Mouse (Mus musculus): ENCODE data around the gene Ski. TPM values are rescaled to one million over a fixed set of nuclear protein-coding genes. Genes with fewer than 3 reads are reported as not detected.
"Not testable (repeated sequence)": the region's sequence is repeated elsewhere in the genome, so short reads cannot be mapped to it uniquely, and the experiment has no call there.

Ski gene
- polyA plus RNA-seq, 1 experiment from 2014 or later: 11.1 TPM

DNA sequence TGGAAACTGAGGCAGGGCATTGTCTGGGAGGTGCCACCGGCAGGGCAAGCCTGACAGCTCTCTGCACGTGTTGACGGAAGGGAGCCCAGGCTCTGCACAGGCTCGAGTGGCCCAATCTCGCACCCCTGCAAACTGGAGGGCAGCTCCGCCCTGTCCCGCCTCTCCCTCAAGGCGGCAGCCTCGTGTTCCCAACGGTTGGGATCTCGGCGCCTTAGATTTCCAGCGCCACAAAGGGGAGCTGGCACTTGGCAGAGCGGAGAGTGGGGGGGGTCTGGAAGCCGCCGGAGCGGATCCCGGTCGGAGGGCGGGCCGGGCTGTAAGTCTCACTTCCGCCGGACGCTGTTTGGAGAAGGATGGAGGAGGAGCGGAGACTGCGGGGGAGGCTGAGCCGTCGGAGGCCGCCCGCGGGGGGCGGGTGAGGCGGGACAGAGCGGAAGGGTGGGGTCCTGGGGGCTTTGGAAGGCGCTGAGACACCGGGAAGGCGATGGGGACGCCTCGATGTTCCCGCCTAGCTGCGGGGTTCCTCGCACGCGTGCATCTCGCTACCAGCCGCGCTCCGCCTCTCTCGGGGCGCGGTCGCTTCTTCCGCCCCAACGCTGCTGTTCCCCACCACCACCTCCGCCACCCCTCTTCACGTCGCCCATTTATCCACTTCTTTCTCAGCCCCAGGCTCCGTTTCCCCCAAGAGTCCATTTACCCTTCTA is 27.4 kb upstream of the Ski start, which contains the start of gene Faap20:
Gene Faap20 (plus strand): TSS at position 155 of the 704 bp plus-strand sequence.
- Histone ChIP-seq H3K4me1 (ENCODE audit: control insufficient read depth, insufficient read depth, low read depth, low read length) (peaks cover 27% of the 10 kb centered on the region), H3K9ac (ENCODE audit: low read depth, low read length) (peak within 1 kb of the TSS; percentile 86), H3K27me3 (replicated peaks; ENCODE audit: control insufficient read depth, insufficient read depth, low read length) (no peaks in the 10 kb centered on the region), H3K4me3 (ENCODE audit: low read length) (peak within 1 kb of the TSS; percentile 66), H3K4me2 (ENCODE audit: low read length) (peak within 1 kb of the TSS; percentile 96), H3K36me3 (ENCODE audit: control insufficient read depth, insufficient read depth, low read length) (0 out of 2 replicates have a peak, but pooled peaks cover 2% of the 10 kb centered on the region), H3K9me3 (ENCODE audit: control insufficient read depth, low read length) (no peaks in the 10 kb centered on the region), H3K27ac (ENCODE audit: low read depth, low read length) (peak within 1 kb of the TSS; percentile 99)
- ATAC-seq: peak; percentile 89
- WGBS: under 1% methylated on average over 55 of the region's 58 CpGs

DNA sequence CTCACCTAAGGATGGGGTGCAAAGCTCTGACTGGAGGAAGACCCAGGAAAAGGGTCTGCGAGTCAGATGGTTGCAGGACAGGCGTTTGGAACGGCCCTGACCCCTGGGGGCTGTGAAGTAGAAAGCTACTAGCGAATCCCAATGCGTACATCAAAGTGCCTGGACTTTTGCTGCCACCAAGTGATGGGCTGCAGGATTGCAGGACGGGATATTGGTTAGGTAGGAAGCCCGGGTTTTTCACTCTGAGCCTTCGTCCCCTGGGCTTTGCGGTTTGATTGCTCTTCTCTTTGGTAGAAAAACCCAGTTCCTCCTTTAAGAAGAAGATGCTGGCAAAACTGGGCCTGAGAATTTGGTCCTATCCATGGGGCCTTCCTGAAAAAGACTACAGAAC is 26.9 kb upstream of the Ski start:
- Histone ChIP-seq H3K9ac (ENCODE audit: low read depth, low read length) (peak overlapping the region; percentile 86), H3K27ac (ENCODE audit: low read depth, low read length) (peak overlapping the region; percentile 99), H3K36me3 (ENCODE audit: control insufficient read depth, insufficient read depth, low read length) (0 out of 2 replicates have a peak, but pooled peaks cover 2% of the 10 kb centered on the region), H3K9me3 (ENCODE audit: control insufficient read depth, low read length) (no peaks in the 10 kb centered on the region), H3K4me1 (ENCODE audit: control insufficient read depth, insufficient read depth, low read depth, low read length) (peaks cover 27% of the 10 kb centered on the region), H3K27me3 (replicated peaks; ENCODE audit: control insufficient read depth, insufficient read depth, low read length) (no peaks in the 10 kb centered on the region), H3K4me2 (ENCODE audit: low read length) (peak overlapping the region; percentile 96), H3K4me3 (ENCODE audit: low read length) (peak overlapping the region; percentile 66)
- ATAC-seq: peak; percentile 68
- WGBS: under 1% methylated on average over 9 of the region's 9 CpGs

DNA sequence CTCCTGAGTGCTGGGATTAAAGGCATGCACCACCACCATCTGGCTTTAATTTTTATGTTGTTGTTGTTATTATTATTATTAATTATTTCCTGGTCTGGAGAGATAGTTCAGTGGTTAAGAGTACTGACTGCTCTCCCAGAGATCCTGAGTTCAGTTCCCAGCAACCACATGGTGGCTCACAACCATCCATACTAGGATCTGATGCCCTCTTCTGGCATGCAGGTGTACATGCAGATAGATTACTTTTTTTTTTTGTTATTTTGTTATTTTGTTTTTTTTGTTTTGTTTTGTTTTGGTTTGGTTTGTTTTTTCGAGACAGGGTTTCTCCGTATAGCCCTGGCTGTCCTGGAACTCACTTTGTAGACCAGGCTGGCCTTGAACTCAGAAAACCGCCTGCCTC is 25.7 kb upstream of the Ski start:
- H3K9ac ChIP-seq (ENCODE audit: low read depth, low read length); H3K4me2 ChIP-seq (ENCODE audit: low read length); H3K9me3 ChIP-seq (ENCODE audit: control insufficient read depth, low read length); H3K27ac ChIP-seq (ENCODE audit: low read depth, low read length); H3K36me3 ChIP-seq (ENCODE audit: control insufficient read depth, insufficient read depth, low read length); H3K27me3 ChIP-seq (replicated peaks; ENCODE audit: control insufficient read depth, insufficient read depth, low read length); H3K4me3 ChIP-seq (ENCODE audit: low read length); ATAC-seq: not testable (repeated sequence)
- peaks cover 24% of the 10 kb centered on the region for H3K4me1 ChIP-seq (ENCODE audit: control insufficient read depth, insufficient read depth, low read depth, low read length)
- 95% methylated on average over 3 of the region's 3 CpGs for WGBS

DNA sequence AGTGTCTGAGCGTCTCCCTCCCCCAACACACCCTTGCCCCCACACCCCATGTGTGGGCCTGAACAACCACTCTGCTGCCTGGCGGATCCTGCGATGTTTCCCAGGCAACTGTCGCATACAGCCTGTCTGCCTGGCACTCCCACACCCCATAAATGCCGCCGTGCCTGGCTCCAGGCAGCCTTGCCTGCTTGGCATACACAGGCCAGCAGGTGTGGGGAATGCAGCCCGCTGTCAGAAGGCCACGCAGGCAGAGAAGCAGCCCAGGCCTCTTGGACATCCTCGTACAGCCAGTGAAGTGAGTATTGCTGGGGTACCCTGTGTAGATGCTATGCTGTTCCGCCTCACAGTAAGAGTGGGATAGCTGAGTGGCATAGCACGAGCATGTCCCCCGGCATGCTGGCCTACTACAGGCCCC is 24.3 kb upstream of the Ski start:
- Histone ChIP-seq H3K27me3 (replicated peaks; ENCODE audit: control insufficient read depth, insufficient read depth, low read length) (no peaks in the 10 kb centered on the region), H3K4me2 (ENCODE audit: low read length) (no peak overlapping the region), H3K4me1 (ENCODE audit: control insufficient read depth, insufficient read depth, low read depth, low read length) (peaks cover 14% of the 10 kb centered on the region), H3K36me3 (ENCODE audit: control insufficient read depth, insufficient read depth, low read length) (no peaks in the 10 kb centered on the region), H3K9me3 (ENCODE audit: control insufficient read depth, low read length) (no peaks in the 10 kb centered on the region), H3K4me3 (ENCODE audit: low read length) (no peak overlapping the region), H3K27ac (ENCODE audit: low read depth, low read length) (peak overlapping the region; percentile 26), H3K9ac (ENCODE audit: low read depth, low read length) (peak overlapping the region; percentile 1; the same call in 1 of the 2 replicates)
- 50% methylated on average over 12 of the region's 12 CpGs for WGBS
- ATAC-seq: peak; percentile 32

- no peaks in the 10 kb centered on the region for H3K9me3 ChIP-seq (ENCODE audit: control insufficient read depth, low read length)
- peak overlapping the region; percentile 26 for H3K27ac ChIP-seq (ENCODE audit: low read depth, low read length)
- no peak overlapping the region; the same call in 1 of the 2 replicates for H3K9ac ChIP-seq (ENCODE audit: low read depth, low read length)
- no peaks in the 10 kb centered on the region for H3K36me3 ChIP-seq (ENCODE audit: control insufficient read depth, insufficient read depth, low read length)
- WGBS: 61% methylated on average over 6 of the region's 6 CpGs
- no peak overlapping the region for H3K4me2 ChIP-seq (ENCODE audit: low read length)
- H3K4me1 ChIP-seq (ENCODE audit: control insufficient read depth, insufficient read depth, low read depth, low read length): peaks cover 7% of the 10 kb centered on the region
- no peak for ATAC-seq
- H3K4me3 ChIP-seq (ENCODE audit: low read length): no peak overlapping the region
- no peaks in the 10 kb centered on the region for H3K27me3 ChIP-seq (replicated peaks; ENCODE audit: control insufficient read depth, insufficient read depth, low read length)
Observed at GRCm38 (mm10) chr4:155245770-155246492, 23.5 kb upstream of the Ski start.

DNA sequence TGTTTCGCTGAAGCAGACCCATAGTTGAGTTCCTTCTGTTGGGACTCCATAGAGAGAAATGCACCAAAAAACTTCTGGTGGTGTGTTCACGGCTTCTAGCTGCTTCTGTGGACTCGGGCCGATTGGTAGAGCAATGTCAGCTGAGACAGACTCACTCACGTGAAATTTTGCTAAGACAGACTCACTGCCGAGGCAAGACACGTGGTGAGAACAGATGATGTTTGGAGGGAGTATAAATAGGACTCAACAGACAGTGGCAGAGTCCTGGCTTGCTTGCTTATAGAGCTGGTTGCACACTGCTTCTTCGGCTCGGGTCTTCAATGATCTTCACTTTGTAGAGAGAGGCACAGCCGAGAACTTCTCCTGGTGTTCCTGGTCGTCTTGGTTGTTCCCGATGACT is 20.8 kb upstream of the Ski start:
- Histone ChIP-seq H3K4me1 (ENCODE audit: control insufficient read depth, insufficient read depth, low read depth, low read length) (no peaks in the 10 kb centered on the region; the same call in 1 of the 2 replicates), H3K4me3 (ENCODE audit: low read length) (no peak overlapping the region), H3K27ac (ENCODE audit: low read depth, low read length) (no peak overlapping the region), H3K9me3 (ENCODE audit: control insufficient read depth, low read length) (no peaks in the 10 kb centered on the region), H3K4me2 (ENCODE audit: low read length) (no peak overlapping the region), H3K36me3 (ENCODE audit: control insufficient read depth, insufficient read depth, low read length) (no peaks in the 10 kb centered on the region), H3K27me3 (replicated peaks; ENCODE audit: control insufficient read depth, insufficient read depth, low read length) (no peaks in the 10 kb centered on the region), H3K9ac (ENCODE audit: low read depth, low read length) (no peak overlapping the region)
- 90% methylated on average over 12 of the region's 12 CpGs for WGBS
- no peak for ATAC-seq

- Histone ChIP-seq H3K27me3 (replicated peaks; ENCODE audit: control insufficient read depth, insufficient read depth, low read length) (no peaks in the 10 kb centered on the region), H3K9me3 (ENCODE audit: control insufficient read depth, low read length) (no peaks in the 10 kb centered on the region), H3K9ac (ENCODE audit: low read depth, low read length) (no peak overlapping the region), H3K4me2 (ENCODE audit: low read length) (no peak overlapping the region), H3K4me3 (ENCODE audit: low read length) (no peak overlapping the region), H3K4me1 (ENCODE audit: control insufficient read depth, insufficient read depth, low read depth, low read length) (no peaks in the 10 kb centered on the region; the same call in 1 of the 2 replicates), H3K36me3 (ENCODE audit: control insufficient read depth, insufficient read depth, low read length) (no peaks in the 10 kb centered on the region), H3K27ac (ENCODE audit: low read depth, low read length) (no peak overlapping the region)
- 90% methylated on average over 5 of the region's 5 CpGs for whole genome bisulfite sequencing
- no peak for ATAC-seq
Observed at GRCm38 (mm10) chr4:155242292-155242691, 19.9 kb upstream of the Ski start.

GRCm38 (mm10) chr4:155241789-155242188 is 19.4 kb upstream of the Ski start:
- Histone ChIP-seq H3K4me3 (ENCODE audit: low read length) (no peak overlapping the region), H3K4me1 (ENCODE audit: control insufficient read depth, insufficient read depth, low read depth, low read length) (no peaks in the 10 kb centered on the region; the same call in 1 of the 2 replicates), H3K9ac (ENCODE audit: low read depth, low read length) (no peak overlapping the region), H3K27me3 (replicated peaks; ENCODE audit: control insufficient read depth, insufficient read depth, low read length) (no peaks in the 10 kb centered on the region), H3K4me2 (ENCODE audit: low read length) (no peak overlapping the region), H3K9me3 (ENCODE audit: control insufficient read depth, low read length) (no peaks in the 10 kb centered on the region), H3K36me3 (ENCODE audit: control insufficient read depth, insufficient read depth, low read length) (no peaks in the 10 kb centered on the region), H3K27ac (ENCODE audit: low read depth, low read length) (no peak overlapping the region)
- ATAC-seq: no peak
- 75% methylated on average over 9 of the region's 9 CpGs for WGBS

- H3K27ac ChIP-seq (ENCODE audit: low read depth, low read length): no peak overlapping the region
- H3K4me2 ChIP-seq (ENCODE audit: low read length): no peak overlapping the region
- H3K4me1 ChIP-seq (ENCODE audit: control insufficient read depth, insufficient read depth, low read depth, low read length): peaks cover 18% of the 10 kb centered on the region
- H3K4me3 ChIP-seq (ENCODE audit: low read length): no peak overlapping the region
- H3K27me3 ChIP-seq (replicated peaks; ENCODE audit: control insufficient read depth, insufficient read depth, low read length): no peaks in the 10 kb centered on the region
- no peak for ATAC-seq
- no peaks in the 10 kb centered on the region for H3K9me3 ChIP-seq (ENCODE audit: control insufficient read depth, low read length)
- H3K9ac ChIP-seq (ENCODE audit: low read depth, low read length): no peak overlapping the region
- WGBS: 67% methylated on average over 6 of the region's 6 CpGs
- no peaks in the 10 kb centered on the region for H3K36me3 ChIP-seq (ENCODE audit: control insufficient read depth, insufficient read depth, low read length)
Observed at GRCm38 (mm10) chr4:155239494-155239893, 17.1 kb upstream of the Ski start.
